Mouse (Mus musculus) testis, postnatal 10 days (tissue): ENCODE measurements at regions not wholly inside any gene's neighbourhood (a gene's known extent, or its start where the extent isn't known, plus 50 kb on each side); places are given as distances from the start of the nearest gene placed in this dataset.
A peak's percentile ranks its signal among the peaks of the same experiment; 100 is the strongest.

ENCODE experiments used
- DNase-seq: peaks from one replicate; pipeline ENCODE4 v3.0.0; 2021; ENCODE audit warnings: low spot score

DNA sequence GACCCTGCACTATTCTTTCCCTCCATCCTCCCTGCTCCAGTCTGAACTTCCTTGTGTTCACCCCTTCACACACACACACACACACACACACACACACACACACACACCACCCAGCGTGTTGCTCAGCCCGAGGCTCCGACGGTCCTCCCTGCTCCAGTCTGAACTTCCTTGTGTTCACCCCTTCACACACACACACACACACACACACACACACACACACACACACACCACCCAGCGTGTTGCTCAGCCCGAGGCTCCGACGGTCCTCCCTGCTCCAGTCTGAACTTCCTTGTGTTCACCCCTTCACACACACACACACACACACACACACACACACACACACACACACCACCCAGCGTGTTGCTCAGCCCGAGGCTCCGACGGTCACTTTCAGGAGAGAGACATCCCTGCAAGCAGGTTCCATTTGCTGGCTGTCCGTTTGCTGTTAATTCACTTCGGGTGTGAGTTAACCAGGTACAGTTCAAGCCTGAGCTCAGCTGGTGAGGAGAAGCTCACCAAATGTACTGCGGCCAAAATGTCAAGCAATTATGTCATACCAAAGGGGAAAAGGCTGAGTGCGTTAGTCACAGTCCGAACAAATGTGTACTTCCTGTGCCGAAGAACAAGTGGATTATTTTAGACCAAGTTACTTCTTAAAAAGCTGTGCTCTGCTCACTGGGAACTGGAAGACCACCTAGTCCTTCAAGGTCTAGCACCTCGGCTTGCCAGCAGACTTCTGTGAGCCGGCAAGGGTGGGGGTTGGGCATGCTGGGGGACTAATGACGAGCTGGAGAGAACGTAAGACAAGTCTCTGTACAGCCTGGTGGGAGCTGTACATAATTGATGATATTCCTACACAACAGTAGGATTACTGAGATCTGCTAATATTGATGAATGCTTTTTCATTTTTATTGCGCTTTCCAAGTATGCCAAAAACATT lies 52.0 kb upstream of the Wwc2 start:
- DNase-seq, result peak; percentile 58

DNA sequence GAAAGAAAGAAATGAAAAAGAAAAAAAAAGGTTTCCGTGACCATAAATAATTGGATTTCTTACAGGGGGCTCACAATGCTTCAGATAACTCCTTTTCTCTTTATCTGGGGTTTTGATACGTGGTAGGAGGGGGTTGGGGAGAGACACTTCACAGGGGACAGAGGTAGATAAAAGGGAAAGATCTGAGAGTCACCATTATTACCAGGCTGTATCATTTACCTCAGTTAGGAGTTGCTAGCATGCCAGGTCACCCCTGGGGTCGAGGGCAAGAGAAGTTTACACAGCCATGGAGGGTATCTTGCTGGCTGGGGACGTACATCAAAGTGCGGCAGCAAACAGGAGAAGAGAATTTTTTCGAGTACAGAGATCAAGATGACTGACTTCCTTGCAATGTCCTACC lies 51.5 kb upstream of the Dctd start:
- no peak for DNase-seq
